Comparison of ENCODE assay signal across 7 mouse cellular contexts in the genomic region with DNA sequence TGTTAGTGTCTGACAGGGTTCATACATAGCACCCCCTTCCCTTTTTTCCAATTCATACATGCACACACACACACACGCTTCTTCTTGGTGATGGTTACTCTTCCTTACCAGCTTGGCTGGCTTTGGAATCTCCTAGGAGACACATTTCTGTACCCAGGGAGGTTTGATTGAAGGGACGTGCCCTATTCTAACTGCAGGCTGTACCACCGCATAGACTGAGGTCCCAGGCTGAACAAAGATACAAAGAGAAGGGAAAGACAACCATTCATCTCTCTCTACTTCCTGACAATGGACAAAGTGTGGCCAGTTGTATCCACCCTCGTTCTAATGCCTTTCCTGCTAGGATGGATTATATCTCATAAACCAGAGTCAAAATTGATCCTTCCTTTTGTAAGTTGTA.
DNase-seq lines count a peak whose midpoint lies in the region; ATAC-seq and TF ChIP-seq lines count a peak whose summit lies in the region.
"Not testable (repeated sequence)": the region's sequence is repeated elsewhere in the genome, so short reads cannot be mapped to it uniquely, and the experiment has no call there.

No protein-coding gene starts in this region.

- H3K4me2 ChIP-seq in hindbrain, embryonic 11.5 days (replicated peaks; ENCODE audit: low read depth, low read length); liver, embryonic 14.5 days (ENCODE audit: low read depth); midbrain, embryonic 11.5 days; midbrain, embryonic 15.5 days; neural tube, embryonic 14.5 days (ENCODE audit: low read depth, low read length): not testable (repeated sequence)
- peak overlapping the region; percentile 24; the same call in 1 of the 2 replicates for H3K4me2 ChIP-seq in hindbrain, embryonic 15.5 days

- not testable (repeated sequence) for H3K4me3 ChIP-seq in forebrain, embryonic 10.5 days; hindbrain, embryonic 11.5 days (ENCODE audit: low read depth, low read length); hindbrain, embryonic 15.5 days; liver, embryonic 14.5 days (ENCODE audit: insufficient read depth in 1 of 2, low read depth in 2 of 2, low read length in 2 of 2); midbrain, embryonic 11.5 days (ENCODE audit: low read depth, low read length); midbrain, embryonic 15.5 days; neural tube, embryonic 14.5 days (ENCODE audit: low read depth, low read length)

- H3K9ac ChIP-seq in hindbrain, embryonic 11.5 days (ENCODE audit: low read depth, low read length); hindbrain, embryonic 15.5 days; liver, embryonic 14.5 days (replicated peaks); midbrain, embryonic 11.5 days (ENCODE audit: low read length); midbrain, embryonic 15.5 days; neural tube, embryonic 14.5 days (replicated peaks; ENCODE audit: low read depth, low read length): not testable (repeated sequence)

- H3K4me1 ChIP-seq in forebrain, embryonic 10.5 days = peaks cover 15% of the 10 kb centered on the region
- not testable (repeated sequence) for H3K4me1 ChIP-seq in hindbrain, embryonic 11.5 days (replicated peaks; ENCODE audit: control insufficient read depth, insufficient read depth, low read length); hindbrain, embryonic 15.5 days (replicated peaks); liver, embryonic 14.5 days (replicated peaks; ENCODE audit: control insufficient read depth in 2 of 2, insufficient read depth in 2 of 2, low read length in 1 of 2); midbrain, embryonic 11.5 days (ENCODE audit: control insufficient read depth, insufficient read depth, low read length); midbrain, embryonic 15.5 days; neural tube, embryonic 14.5 days (ENCODE audit: control insufficient read depth, insufficient read depth, low read length)

- H3K36me3 ChIP-seq in forebrain, embryonic 10.5 days (replicated peaks); hindbrain, embryonic 11.5 days (ENCODE audit: control insufficient read depth, insufficient read depth, low read length); hindbrain, embryonic 15.5 days; liver, embryonic 14.5 days (replicated peaks; ENCODE audit: control insufficient read depth, insufficient read depth, low read depth); midbrain, embryonic 11.5 days (ENCODE audit: control insufficient read depth, insufficient read depth, low read length); midbrain, embryonic 15.5 days (replicated peaks); neural tube, embryonic 14.5 days (ENCODE audit: control insufficient read depth, insufficient read depth, low read length): not testable (repeated sequence)

- peak overlapping the region; percentile 74; the same call in 1 of the 2 replicates for H3K27ac ChIP-seq in forebrain, embryonic 10.5 days
- peak overlapping the region; percentile 75; the same call in 1 of the 2 replicates for H3K27ac ChIP-seq in hindbrain, embryonic 11.5 days (ENCODE audit: low read depth, low read length)
- H3K27ac ChIP-seq in hindbrain, embryonic 15.5 days (replicated peaks); liver, embryonic 14.5 days; midbrain, embryonic 15.5 days; neural tube, embryonic 14.5 days (ENCODE audit: low read depth, low read length): not testable (repeated sequence)
- H3K27ac ChIP-seq in midbrain, embryonic 11.5 days (ENCODE audit: low read depth, low read length) = peak overlapping the region; percentile 78; the same call in 1 of the 2 replicates

- TF ChIP-seq CTCF in liver, embryonic 14.5 days (IDR thresholded peaks at IDR 0.05; ENCODE audit: low read depth) = not testable (repeated sequence)

- not testable (repeated sequence) for H3K27me3 ChIP-seq in forebrain, embryonic 10.5 days (ENCODE audit: poor library complexity, severe bottlenecking); hindbrain, embryonic 11.5 days (ENCODE audit: control insufficient read depth, insufficient read depth, low read length); hindbrain, embryonic 15.5 days; liver, embryonic 14.5 days (ENCODE audit: control insufficient read depth, insufficient read depth, low read length); midbrain, embryonic 11.5 days (ENCODE audit: control insufficient read depth, insufficient read depth, low read length); midbrain, embryonic 15.5 days (replicated peaks); neural tube, embryonic 14.5 days (ENCODE audit: control insufficient read depth, insufficient read depth, low read length)

- WGBS in forebrain, embryonic 10.5 days = 65% methylated on average over 4 of the region's 4 CpGs
- 31% methylated on average over 4 of the region's 4 CpGs for WGBS in hindbrain, embryonic 11.5 days
- WGBS in hindbrain, embryonic 15.5 days = 11% methylated on average over 4 of the region's 4 CpGs
- 50% methylated on average over 4 of the region's 4 CpGs for WGBS in liver, embryonic 14.5 days (ENCODE audit: insufficient replicate concordance)
- 28% methylated on average over 4 of the region's 4 CpGs for WGBS in midbrain, embryonic 11.5 days
- 26% methylated on average over 4 of the region's 4 CpGs for WGBS in midbrain, embryonic 15.5 days
- WGBS in neural tube, embryonic 14.5 days = 22% methylated on average over 4 of the region's 4 CpGs

- ATAC-seq in hindbrain, embryonic 11.5 days (ENCODE audit: low FRiP score) = peak; percentile 70
- 0 out of 2 replicates have a peak, but pooled peaks have one; percentile 48 for ATAC-seq in hindbrain, embryonic 15.5 days (ENCODE audit: low FRiP score, low read depth)
- 0 out of 2 replicates have a peak, but pooled peaks have one; percentile 19 for ATAC-seq in liver, embryonic 14.5 days (ENCODE audit: insufficient read depth)
- ATAC-seq in midbrain, embryonic 11.5 days (ENCODE audit: low FRiP score) = peak; percentile 27; the same call in 1 of the 2 replicates
- peak; percentile 22; the same call in 1 of the 2 replicates for ATAC-seq in midbrain, embryonic 15.5 days (replicated peaks)
- peak; percentile 28 for ATAC-seq in neural tube, embryonic 14.5 days (ENCODE audit: low read depth)

- not testable (repeated sequence) for H3K9me3 ChIP-seq in forebrain, embryonic 10.5 days; hindbrain, embryonic 11.5 days (ENCODE audit: control insufficient read depth, low read length); hindbrain, embryonic 15.5 days; liver, embryonic 14.5 days (ENCODE audit: control insufficient read depth, low read length); midbrain, embryonic 11.5 days (ENCODE audit: control insufficient read depth, low read length); midbrain, embryonic 15.5 days; neural tube, embryonic 14.5 days (ENCODE audit: control insufficient read depth, low read length)

- not testable (repeated sequence) for DNase-seq in forebrain, embryonic 10.5 days (ENCODE audit: extremely low spot score, low spot score); liver, embryonic 14.5 days (ENCODE audit: low read depth in 3 of 3, low spot score in 3 of 3)
- DNase-seq in hindbrain, embryonic 11.5 days (ENCODE audit: low spot score) = peak; percentile 14
- peak; percentile 85 for DNase-seq in midbrain, embryonic 11.5 days (ENCODE audit: low spot score, missing footprints)

- TF ChIP-seq EP300 in liver, embryonic 14.5 days (IDR thresholded peaks at IDR 0.05; ENCODE audit: low read depth) = not testable (repeated sequence)

Comparison
In these comparisons a context has a peak if more than half of its experiments do, and no peak if none do; other contexts are left out.
1. ATAC-seq: peak in every context shown above with its lines; median percentile 70 in hindbrain, embryonic 11.5 days; 48 in hindbrain, embryonic 15.5 days; 28 in neural tube, embryonic 14.5 days; 27 in midbrain, embryonic 11.5 days; 22 in midbrain, embryonic 15.5 days; 19 in liver, embryonic 14.5 days.